Mouse (Mus musculus): ENCODE measurements around the gene Btbd35f26. TPM values are rescaled to one million over a fixed set of nuclear protein-coding genes. Genes with fewer than 3 reads are reported as not detected.
"Not testable (repeated sequence)": the region's sequence is repeated elsewhere in the genome, so short reads cannot be mapped to it uniquely, and the experiment has no call there.

Gene Btbd35f26
- not detected in 2 replicates for polyA plus RNA-seq (2015; fragmentation: Nextera tagmentation; extraction: Ambion mirVana)

DNA sequence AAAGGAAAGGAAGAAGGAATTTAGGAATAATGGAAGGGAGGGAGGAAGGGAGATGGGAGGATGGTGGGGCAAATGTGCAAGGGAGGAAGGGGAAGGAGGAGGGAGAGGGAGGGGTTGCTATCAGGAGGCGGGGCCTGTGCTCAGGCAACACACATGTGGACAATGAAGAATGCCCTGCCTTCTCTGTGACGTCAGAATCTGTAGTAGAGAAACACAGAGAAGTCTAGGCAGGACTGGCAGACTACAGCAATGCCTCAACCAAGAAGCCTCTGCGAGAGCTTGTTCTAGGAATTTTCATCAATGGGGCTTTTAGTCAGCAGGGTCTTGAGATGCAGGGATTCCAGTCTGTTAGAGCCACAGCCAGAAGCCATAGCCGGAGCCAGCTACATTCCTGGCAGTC lies at the start of gene Btbd35f26:
Btbd35f26 (plus strand) TSS at position 301 of the 400 bp plus-strand sequence.
- not testable (repeated sequence) for H3K4me2 ChIP-seq; ATAC-seq (ENCODE audit: insufficient number of reproducible peaks, insufficient read depth, low FRiP score, low TSS enrichment, low read depth); H3K9me3 ChIP-seq; H3K4me1 ChIP-seq; H3K4me3 ChIP-seq; H3K27ac ChIP-seq; H3K36me3 ChIP-seq; H3K9ac ChIP-seq; H3K27me3 ChIP-seq
- no CpG with 5 or more reads among the region's 4 CpGs for WGBS

- not testable (repeated sequence) for ATAC-seq (ENCODE audit: insufficient number of reproducible peaks, insufficient read depth, low FRiP score, low TSS enrichment, low read depth); H3K4me3 ChIP-seq; H3K27ac ChIP-seq; H3K4me1 ChIP-seq; H3K9me3 ChIP-seq; H3K4me2 ChIP-seq; H3K36me3 ChIP-seq; H3K27me3 ChIP-seq; H3K9ac ChIP-seq
- WGBS, result 73% methylated on average over 3 of the region's 4 CpGs
Observed at GRCm38 (mm10) chrX:31341924-31342323, 5.7 kb downstream of the Btbd35f26 start.

- not testable (repeated sequence) for H3K9me3 ChIP-seq; H3K9ac ChIP-seq; H3K4me2 ChIP-seq; H3K4me3 ChIP-seq; H3K27me3 ChIP-seq; H3K27ac ChIP-seq; ATAC-seq (ENCODE audit: insufficient number of reproducible peaks, insufficient read depth, low FRiP score, low TSS enrichment, low read depth); H3K36me3 ChIP-seq; H3K4me1 ChIP-seq
- WGBS, result no CpG with 5 or more reads among the region's 4 CpGs
Observed at GRCm38 (mm10) chrX:31383818-31384217, 47.6 kb downstream of the Btbd35f26 start, which contains the start of gene Btbd35f19. Gene Btbd35f19, minus strand, starts transcription at chrX:31383918.

Other genes starting within 250 kb of the Btbd35f26 start
- gene Btbd35f29, start 218.8 kb upstream of the Btbd35f26 start, polyA plus RNA-seq (2015; fragmentation: Nextera tagmentation; extraction: Ambion mirVana), result not detected in 2 replicates
- not detected in 2 replicates for gene Spin2f, start 82.6 kb upstream of the Btbd35f26 start, polyA plus RNA-seq (2015; fragmentation: Nextera tagmentation; extraction: Ambion mirVana)
- gene Btbd35f19, start 47.5 kb downstream of the Btbd35f26 start, polyA plus RNA-seq (2015; fragmentation: Nextera tagmentation; extraction: Ambion mirVana), result not detected in 2 replicates
- not detected in 2 replicates for gene Gm21883, start 237.8 kb downstream of the Btbd35f26 start, polyA plus RNA-seq (2015; fragmentation: Nextera tagmentation; extraction: Ambion mirVana)

Measured in embryonic facial prominence, embryonic 13.5 days (tissue).